Mouse (Mus musculus): Measurements from ENCODE around the gene 1700015F17Rik. TPM values are rescaled to one million over a fixed set of nuclear protein-coding genes. Genes with fewer than 3 reads are reported as not detected.

1700015F17Rik gene
- polyA plus RNA-seq, 1 experiment from 2014 or later: not detected

DNA sequence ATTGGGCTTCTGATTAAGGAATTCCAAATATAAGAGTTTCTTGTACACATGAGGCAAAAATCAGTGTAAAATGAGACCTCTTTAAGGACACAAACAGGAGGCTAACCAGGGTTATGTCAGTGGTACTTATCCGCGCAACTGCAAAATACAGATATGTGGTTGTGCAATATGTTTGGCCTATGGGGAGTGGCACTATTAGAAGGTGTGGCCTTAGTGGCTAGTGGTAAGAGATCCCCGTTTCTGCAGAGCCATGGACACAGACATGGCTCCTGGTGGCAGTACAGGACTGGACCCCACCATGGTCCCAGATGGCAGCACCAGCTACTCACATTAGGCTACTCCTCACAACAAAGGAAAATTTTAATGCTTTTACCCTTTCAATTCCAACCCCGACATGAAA is 16.1 kb upstream of the 1700015F17Rik start:
- WGBS: 91% methylated on average over 4 of the region's 4 CpGs
- Histone ChIP-seq H3K9me3 (replicated peaks) (no peaks in the 10 kb centered on the region), H3K36me3 (ENCODE audit: poor library complexity, severe bottlenecking) (no peaks in the 10 kb centered on the region), H3K27ac (no peak overlapping the region), H3K27me3 (no peaks in the 10 kb centered on the region), H3K4me2 (no peak overlapping the region), H3K9ac (no peak overlapping the region), H3K4me1 (no peaks in the 10 kb centered on the region), H3K4me3 (no peak overlapping the region)
- no peak for ATAC-seq

DNA sequence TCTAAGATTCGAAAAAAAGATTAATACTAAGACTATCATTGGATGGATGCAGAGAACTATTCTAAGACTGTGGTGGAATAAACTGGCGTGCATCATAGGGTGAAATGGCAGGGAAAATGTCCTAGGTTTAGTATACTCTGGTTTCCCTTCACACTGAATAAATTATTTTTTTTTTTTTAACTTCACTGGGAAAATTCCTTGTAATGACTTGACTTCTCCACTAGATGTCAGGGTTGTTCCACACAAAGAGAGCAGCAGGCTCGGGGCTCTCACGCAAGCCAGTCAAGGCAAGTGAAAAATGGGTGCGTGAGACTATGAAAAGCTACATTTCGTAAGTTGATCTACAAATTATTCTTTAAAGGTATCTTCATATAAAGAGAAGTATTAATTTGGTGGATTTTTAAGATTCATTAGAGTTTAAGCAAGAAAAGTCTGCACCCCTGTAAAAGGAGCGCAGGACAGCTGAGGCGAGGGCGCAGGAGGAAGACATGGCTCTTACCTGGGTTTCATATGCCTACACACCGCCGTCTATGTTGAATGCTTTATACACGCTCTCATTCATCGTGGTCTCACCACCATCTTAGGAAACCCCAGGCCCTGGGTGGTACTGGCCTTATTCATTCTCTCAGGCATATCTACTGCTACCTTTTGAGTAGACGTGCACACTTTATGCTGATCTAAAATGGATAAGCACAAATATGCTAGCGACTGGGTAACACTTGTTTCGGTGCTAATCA is 15.5 kb upstream of the 1700015F17Rik start:
- WGBS: 41% methylated on average over 16 of the region's 16 CpGs
- peak; percentile 76 for ATAC-seq
- Histone ChIP-seq H3K36me3 (ENCODE audit: poor library complexity, severe bottlenecking) (no peaks in the 10 kb centered on the region), H3K27me3 (no peaks in the 10 kb centered on the region), H3K27ac (no peak overlapping the region), H3K4me2 (no peak overlapping the region), H3K4me3 (no peak overlapping the region), H3K4me1 (no peaks in the 10 kb centered on the region), H3K9me3 (replicated peaks) (no peaks in the 10 kb centered on the region), H3K9ac (no peak overlapping the region)

DNA sequence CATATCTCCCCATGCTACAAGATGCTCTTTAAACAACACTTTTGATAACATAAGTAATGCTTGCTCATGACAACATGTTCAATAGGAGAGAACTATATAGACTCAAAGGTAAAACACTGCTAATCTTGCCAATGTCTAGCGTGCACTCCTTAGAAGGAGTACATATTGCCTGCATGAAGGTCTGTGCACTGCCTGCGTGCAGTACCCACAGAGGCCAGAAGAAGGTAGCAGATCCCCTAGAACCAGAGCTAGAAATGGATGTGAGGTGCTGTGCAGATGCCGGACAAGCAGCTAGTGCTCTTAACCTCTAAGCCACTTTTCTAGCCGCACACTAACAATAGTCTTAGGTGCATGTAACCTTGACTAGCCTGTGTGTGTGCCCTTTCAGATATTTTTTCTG is 13.2 kb upstream of the 1700015F17Rik start:
- Histone ChIP-seq H3K27ac (no peak overlapping the region), H3K27me3 (no peaks in the 10 kb centered on the region), H3K4me3 (no peak overlapping the region), H3K36me3 (ENCODE audit: poor library complexity, severe bottlenecking) (no peaks in the 10 kb centered on the region), H3K9ac (no peak overlapping the region), H3K4me1 (no peaks in the 10 kb centered on the region), H3K9me3 (replicated peaks) (no peaks in the 10 kb centered on the region), H3K4me2 (no peak overlapping the region)
- no peak for ATAC-seq
- WGBS: 95% methylated on average over 4 of the region's 4 CpGs

DNA sequence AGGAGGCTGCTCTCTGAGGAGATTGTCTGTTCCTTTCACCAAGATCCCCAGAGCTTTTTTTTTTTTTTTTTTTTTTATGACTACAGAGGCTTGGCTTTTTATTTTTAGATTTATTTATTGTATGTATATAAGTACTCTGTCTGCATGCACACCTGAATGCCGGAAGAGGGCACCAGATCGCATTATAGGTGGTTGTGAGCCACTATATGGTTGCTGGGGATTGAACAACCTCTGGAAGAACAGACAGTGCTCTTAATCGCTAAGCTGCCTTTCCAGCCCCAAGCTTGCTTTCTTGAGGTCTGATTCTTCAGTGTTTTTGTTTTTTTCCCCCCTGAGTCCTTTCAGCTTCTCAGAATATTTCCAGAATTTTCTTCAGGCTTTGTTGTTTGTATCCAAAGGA is 7.1 kb upstream of the 1700015F17Rik start:
- Histone ChIP-seq H3K27me3 (no peaks in the 10 kb centered on the region), H3K27ac (no peak overlapping the region), H3K9me3 (replicated peaks) (no peaks in the 10 kb centered on the region), H3K36me3 (ENCODE audit: poor library complexity, severe bottlenecking) (no peaks in the 10 kb centered on the region), H3K4me1 (no peaks in the 10 kb centered on the region), H3K4me2 (no peak overlapping the region), H3K9ac (no peak overlapping the region), H3K4me3 (no peak overlapping the region)
- ATAC-seq: no peak
- 22% methylated on average over 3 of the region's 3 CpGs for WGBS

DNA sequence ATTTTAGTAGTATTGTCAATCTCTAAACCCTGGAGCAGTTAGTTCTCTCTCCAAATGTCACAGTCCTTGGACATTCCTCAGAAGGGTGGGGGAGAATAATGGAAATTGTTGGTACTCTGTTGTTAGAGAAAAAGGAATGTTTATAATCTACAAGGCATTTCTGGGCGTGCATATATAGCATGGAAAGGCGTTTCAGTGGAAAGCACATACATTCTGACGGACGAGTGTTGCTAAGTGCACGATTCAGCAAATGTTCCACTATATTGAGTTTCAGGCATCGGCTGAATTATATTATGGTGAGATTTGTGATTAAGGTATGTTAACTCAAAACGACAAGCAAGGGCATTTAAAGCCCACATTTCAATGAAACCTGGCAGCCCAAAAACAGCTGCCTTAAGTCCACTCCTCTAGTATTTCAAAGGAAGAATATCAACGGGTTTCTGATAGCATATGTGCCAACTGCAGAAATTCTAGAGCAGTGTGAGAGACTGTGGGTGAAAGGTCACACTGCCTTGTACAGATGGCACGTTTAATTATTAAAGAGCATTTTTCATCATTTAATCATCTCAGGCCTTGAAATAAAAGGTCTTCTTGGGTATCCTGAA is 4.4 kb upstream of the 1700015F17Rik start:
- WGBS: 84% methylated on average over 9 of the region's 9 CpGs
- no peak overlapping the region for H3K4me3 ChIP-seq
- ATAC-seq: no peak

DNA sequence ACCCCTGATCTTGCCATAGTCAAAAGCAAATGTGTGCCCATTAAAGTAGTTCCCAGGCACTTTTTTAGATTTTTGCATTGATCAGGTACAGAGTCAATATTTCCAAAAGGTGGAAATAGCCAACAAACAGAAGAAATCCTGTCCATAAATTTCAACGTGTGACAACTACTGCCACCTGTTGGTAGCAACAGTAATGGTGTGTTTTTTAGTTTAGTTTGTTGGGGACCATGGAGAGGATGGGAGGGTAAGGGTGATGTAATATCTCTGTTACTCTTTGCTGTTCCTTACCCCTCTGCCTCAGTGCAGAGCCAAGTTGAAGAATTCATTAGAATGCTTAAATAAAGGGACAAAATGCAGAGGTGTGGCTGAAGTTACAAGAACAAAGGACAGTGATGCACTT is 2.7 kb upstream of the 1700015F17Rik start:
- H3K36me3 ChIP-seq (ENCODE audit: poor library complexity, severe bottlenecking): no peaks in the 10 kb centered on the region
- H3K27me3 ChIP-seq: no peaks in the 10 kb centered on the region
- no peaks in the 10 kb centered on the region for H3K9me3 ChIP-seq (replicated peaks)
- H3K9ac ChIP-seq: no peak overlapping the region
- H3K4me3 ChIP-seq: no peak overlapping the region
- H3K27ac ChIP-seq: no peak overlapping the region
- H3K4me2 ChIP-seq: no peak overlapping the region
- peak; percentile 66; the same call in 1 of the 2 replicates for ATAC-seq
- WGBS: 5% methylated on average over 1 of the region's 1 CpGs
- H3K4me1 ChIP-seq: no peaks in the 10 kb centered on the region

More for the DNA sequence above, 4.4 kb upstream of the 1700015F17Rik start:
- Histone ChIP-seq H3K27ac (no peak overlapping the region), H3K4me2 (no peak overlapping the region), H3K36me3 (ENCODE audit: poor library complexity, severe bottlenecking) (no peaks in the 10 kb centered on the region), H3K9me3 (replicated peaks) (no peaks in the 10 kb centered on the region), H3K27me3 (no peaks in the 10 kb centered on the region), H3K4me1 (no peaks in the 10 kb centered on the region), H3K9ac (no peak overlapping the region)

DNA sequence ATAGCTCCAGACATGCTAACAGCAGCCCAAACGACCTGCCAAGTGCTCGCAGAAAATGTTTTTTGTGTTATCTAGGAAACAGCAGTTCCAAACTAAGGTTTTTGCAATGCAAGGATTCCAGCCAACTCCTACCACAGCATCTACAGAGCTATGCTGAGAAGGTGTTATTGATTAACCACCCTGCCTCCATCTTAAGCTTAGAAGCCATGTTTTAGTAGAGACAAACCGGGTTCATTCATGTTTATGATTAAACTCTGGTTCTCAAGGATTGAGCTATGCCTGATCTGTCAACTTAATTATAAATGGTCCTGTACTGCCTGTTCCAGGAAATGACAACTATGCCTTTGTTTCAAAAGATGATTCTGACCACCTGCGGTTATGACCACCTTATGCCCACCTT is 2.8 kb downstream of the 1700015F17Rik start:
- no peaks in the 10 kb centered on the region for H3K27me3 ChIP-seq
- no peaks in the 10 kb centered on the region for H3K9me3 ChIP-seq (replicated peaks)
- H3K27ac ChIP-seq: no peak overlapping the region
- H3K4me1 ChIP-seq: no peaks in the 10 kb centered on the region
- H3K4me2 ChIP-seq: no peak overlapping the region
- ATAC-seq: no peak
- no peak overlapping the region for H3K4me3 ChIP-seq
- H3K9ac ChIP-seq: no peak overlapping the region
- H3K36me3 ChIP-seq (ENCODE audit: poor library complexity, severe bottlenecking): no peaks in the 10 kb centered on the region
- WGBS: 92% methylated on average over 4 of the region's 4 CpGs

DNA sequence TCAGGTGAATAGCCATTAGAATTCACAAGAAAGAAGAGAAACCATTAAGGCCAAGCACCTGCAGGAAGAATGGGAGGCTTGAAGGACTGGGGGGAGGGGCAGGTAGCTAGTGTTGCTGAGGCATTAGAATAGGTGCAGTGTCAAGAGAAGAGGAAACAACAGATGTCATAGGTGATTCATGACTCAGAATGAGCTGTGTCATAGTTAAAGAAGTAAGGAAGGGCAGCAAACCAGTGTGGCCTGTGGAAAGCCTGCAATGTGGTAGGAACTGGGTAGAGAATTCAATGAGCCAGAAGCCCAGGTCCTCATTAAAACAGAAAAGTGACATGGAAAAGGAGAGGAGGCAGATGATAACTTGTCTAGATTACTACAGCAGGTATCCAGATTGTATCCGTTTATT is 13.7 kb downstream of the 1700015F17Rik start:
- no peak for ATAC-seq
- H3K27me3 ChIP-seq: no peaks in the 10 kb centered on the region

DNA sequence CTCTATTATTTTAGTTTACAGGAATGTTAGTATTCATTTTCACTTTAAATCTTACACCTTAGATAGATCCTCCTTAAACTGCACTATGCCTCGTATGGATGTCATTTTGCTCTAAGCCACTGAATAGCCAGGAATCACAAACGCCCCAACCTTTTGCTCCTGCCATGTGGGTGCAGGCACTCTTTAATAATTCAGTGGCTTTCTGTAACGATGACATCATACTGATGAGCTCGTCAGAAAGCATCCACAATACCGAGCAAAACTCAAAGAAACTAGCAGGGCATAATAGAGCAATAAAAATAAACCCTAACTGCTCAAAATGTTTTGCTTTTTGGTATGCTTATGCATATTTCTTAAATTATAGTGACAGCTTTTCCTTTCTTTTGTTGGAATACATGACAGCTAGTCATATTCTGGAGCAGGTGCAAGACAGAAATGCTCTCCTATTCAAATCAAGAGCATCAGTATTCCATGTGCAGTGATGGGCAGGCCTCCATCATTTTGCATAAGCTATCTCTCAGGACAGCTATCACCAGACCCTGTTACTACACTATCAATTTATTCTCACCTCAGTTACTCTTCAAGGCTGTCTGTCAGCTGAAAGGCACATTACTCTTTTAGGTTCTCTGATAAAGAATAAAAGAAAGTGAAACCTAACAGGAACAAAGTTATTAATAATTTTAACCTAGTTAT is 47.1 kb downstream of the 1700015F17Rik start:
- H3K9me3 ChIP-seq (replicated peaks): no peaks in the 10 kb centered on the region
- no peak overlapping the region for H3K4me3 ChIP-seq
- peak; percentile 61; the same call in 1 of the 2 replicates for ATAC-seq
- H3K4me2 ChIP-seq: no peak overlapping the region
- H3K9ac ChIP-seq: no peak overlapping the region
- no peaks in the 10 kb centered on the region for H3K36me3 ChIP-seq (ENCODE audit: poor library complexity, severe bottlenecking)
- peaks cover 4% of the 10 kb centered on the region for H3K4me1 ChIP-seq
- WGBS: 38% methylated on average over 5 of the region's 5 CpGs
- H3K27ac ChIP-seq: no peak overlapping the region
- H3K27me3 ChIP-seq: no peaks in the 10 kb centered on the region

More for the DNA sequence above, 13.7 kb downstream of the 1700015F17Rik start:
- Histone ChIP-seq H3K9me3 (replicated peaks) (no peaks in the 10 kb centered on the region), H3K36me3 (ENCODE audit: poor library complexity, severe bottlenecking) (no peaks in the 10 kb centered on the region), H3K4me1 (no peaks in the 10 kb centered on the region), H3K4me3 (no peak overlapping the region), H3K9ac (no peak overlapping the region), H3K4me2 (no peak overlapping the region), H3K27ac (no peak overlapping the region)
- 92% methylated on average over 1 of the region's 1 CpGs for WGBS

DNA sequence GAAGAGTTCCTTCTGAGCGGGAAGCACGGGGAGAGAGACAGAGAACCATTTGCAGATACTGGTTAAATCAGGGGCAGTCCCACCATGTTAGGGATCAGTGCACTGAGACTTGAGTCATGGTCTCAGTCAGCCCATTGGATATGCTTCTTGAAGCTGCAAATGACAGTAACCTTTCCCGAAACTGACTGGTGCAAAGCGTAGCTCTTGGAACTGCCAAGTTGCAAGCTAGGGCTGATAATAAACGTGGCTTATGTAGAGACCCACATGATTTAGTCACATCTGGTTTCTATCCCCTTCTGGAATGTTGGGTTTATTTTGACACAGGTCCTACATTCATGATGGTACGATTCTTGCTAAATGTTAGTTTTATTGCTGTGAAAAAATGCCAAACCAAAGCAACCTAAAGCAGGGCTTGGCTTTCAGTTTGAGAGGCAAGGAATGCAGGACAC is 55.2 kb downstream of the 1700015F17Rik start:
- Histone ChIP-seq H3K27ac (no peak overlapping the region), H3K4me1 (no peaks in the 10 kb centered on the region), H3K4me3 (no peak overlapping the region), H3K4me2 (no peak overlapping the region), H3K27me3 (no peaks in the 10 kb centered on the region), H3K9ac (no peak overlapping the region), H3K9me3 (replicated peaks) (no peaks in the 10 kb centered on the region), H3K36me3 (ENCODE audit: poor library complexity, severe bottlenecking) (no peaks in the 10 kb centered on the region)
- no peak for ATAC-seq
- WGBS: 89% methylated on average over 6 of the region's 6 CpGs

DNA sequence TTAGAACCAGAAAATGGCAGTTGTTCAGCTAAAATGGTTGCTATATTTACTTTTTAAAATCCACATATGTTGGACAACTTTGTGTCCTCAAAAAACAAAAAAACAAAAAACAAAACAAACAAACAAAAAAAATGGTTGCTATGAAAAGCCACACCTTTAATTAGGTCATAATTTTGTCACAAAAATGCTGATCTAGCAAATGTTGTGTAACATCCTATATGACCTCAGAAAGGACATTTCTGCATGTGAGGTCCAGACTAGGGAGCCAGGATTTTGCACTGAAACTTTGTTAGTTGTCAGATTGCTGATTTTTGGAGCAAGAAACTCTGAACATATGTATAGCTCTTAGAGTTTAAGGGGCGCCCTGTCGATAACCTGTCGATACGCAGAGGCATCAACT is 55.9 kb downstream of the 1700015F17Rik start:
- no peaks in the 10 kb centered on the region for H3K27me3 ChIP-seq
- WGBS: 99% methylated on average over 4 of the region's 4 CpGs
- H3K4me2 ChIP-seq: no peak overlapping the region
- H3K9ac ChIP-seq: no peak overlapping the region
- H3K4me1 ChIP-seq: no peaks in the 10 kb centered on the region
- no peak overlapping the region for H3K27ac ChIP-seq
- no peak for ATAC-seq
- H3K9me3 ChIP-seq (replicated peaks): no peaks in the 10 kb centered on the region
- no peaks in the 10 kb centered on the region for H3K36me3 ChIP-seq (ENCODE audit: poor library complexity, severe bottlenecking)
- no peak overlapping the region for H3K4me3 ChIP-seq

DNA sequence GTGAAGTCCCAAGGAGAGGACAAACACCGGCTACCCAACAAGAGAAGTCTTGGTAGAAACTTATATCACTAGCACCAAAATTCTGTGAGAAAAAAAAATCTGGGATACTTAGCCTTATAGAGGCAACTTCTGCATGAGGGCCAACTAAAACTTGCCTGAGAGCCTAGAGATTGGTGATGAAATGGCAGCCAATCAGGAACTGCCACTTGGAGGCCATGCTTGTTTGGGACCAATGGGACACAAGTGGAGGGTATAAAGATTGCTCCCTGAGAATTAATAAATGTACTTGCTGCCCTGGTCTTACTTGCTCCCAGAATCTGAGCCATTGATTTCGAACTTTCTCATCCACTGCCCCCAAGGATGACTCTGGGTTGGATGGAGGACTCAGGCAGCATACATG is 57.5 kb downstream of the 1700015F17Rik start:
- H3K4me1 ChIP-seq: no peaks in the 10 kb centered on the region
- no peak overlapping the region for H3K4me2 ChIP-seq
- H3K9ac ChIP-seq: no peak overlapping the region
- no peaks in the 10 kb centered on the region for H3K36me3 ChIP-seq (ENCODE audit: poor library complexity, severe bottlenecking)
- no peak overlapping the region for H3K4me3 ChIP-seq
- H3K9me3 ChIP-seq (replicated peaks): no peaks in the 10 kb centered on the region
- ATAC-seq: no peak
- no peaks in the 10 kb centered on the region for H3K27me3 ChIP-seq
- H3K27ac ChIP-seq: no peak overlapping the region
- WGBS: 92% methylated on average over 2 of the region's 2 CpGs
